Mouse (Mus musculus) MEL (cell line): ENCODE results near the gene Spaca9. TPM values are rescaled to one million over a fixed set of nuclear protein-coding genes. Genes with fewer than 3 reads are reported as not detected.
A peak's percentile ranks its signal among the peaks of the same experiment; 100 is the strongest.

Experiments
- DNase-seq: peaks from one replicate; pipeline ENCODE4 v3.0.0; 2011; ENCODE audit warnings: low read depth, low spot score
- H3K27ac ChIP-seq: 2 replicates; pipeline ENCODE4 v1.5.1; 2012; ENCODE audit warnings: low read depth, mild to moderate bottlenecking, control low read depth, low read length, moderate library complexity; ENCODE audit not compliant: control insufficient read depth
- H3K27me3 ChIP-seq, 2 experiments: fragments of 150-350 bp in 1 of 2; sonication (generic) in 1 of 2; 2 replicates each; pipeline ENCODE4 v1.6.1; 2012; ENCODE audit warnings: low read length in 2 of 2, mild to moderate bottlenecking in 2 of 2, improper control_type of control experiment in 1 of 2, moderate library complexity in 1 of 2; ENCODE audit not compliant: insufficient read depth in 2 of 2, control insufficient read depth in 1 of 2
- H3K36me3 ChIP-seq, 2 experiments: 2 replicates each; pipeline ENCODE4 v1.6.1; 2012 to 2014; ENCODE audit warnings: low read length in 2 of 2, improper control_type of control experiment in 1 of 2, inconsistent platforms in 1 of 2, mild to moderate bottlenecking in 1 of 2; ENCODE audit not compliant: insufficient read depth in 2 of 2, control insufficient read depth in 1 of 2
- H3K4me1 ChIP-seq, 2 experiments: fragments of 150-350 bp in 1 of 2; sonication (generic) in 1 of 2; 2 replicates each; pipeline ENCODE4 v1.6.1; 2012; ENCODE audit warnings: low read length in 2 of 2, improper control_type of control experiment in 1 of 2, mild to moderate bottlenecking in 1 of 2; ENCODE audit not compliant: insufficient read depth in 2 of 2, control insufficient read depth in 1 of 2
- H3K4me3 ChIP-seq, 2 experiments: fragments of 150-350 bp in 1 of 2; sonication (generic) in 1 of 2; 2 replicates each; pipeline ENCODE4 v1.5.1; 2012; ENCODE audit warnings: low read depth in 2 of 2, low read length in 2 of 2, mild to moderate bottlenecking in 2 of 2, moderate library complexity in 2 of 2, control low read depth in 1 of 2, improper control_type of control experiment in 1 of 2; ENCODE audit not compliant: control insufficient read depth in 1 of 2, insufficient read depth in 1 of 2
- H3K79me2 ChIP-seq: 2 replicates; pipeline ENCODE4 v1.6.1; 2012; ENCODE audit warnings: mild to moderate bottlenecking, low read length, moderate library complexity; ENCODE audit not compliant: control insufficient read depth, poor library complexity, insufficient read depth
- H3K9ac ChIP-seq: 2 replicates; pipeline ENCODE4 v1.6.1; 2012; ENCODE audit warnings: low read depth, mild to moderate bottlenecking, control low read depth, low read length, moderate library complexity; ENCODE audit not compliant: control insufficient read depth, poor library complexity, severe bottlenecking
- H3K9me3 ChIP-seq: fragments of 150-350 bp; sonication (generic); replicated peaks from 2 replicates; pipeline ENCODE4 v1.6.1; 2012; ENCODE audit warnings: mild to moderate bottlenecking, low read length, improper control_type of control experiment, moderate library complexity; ENCODE audit not compliant: insufficient read depth
- BHLHE40 ChIP-seq: IDR thresholded peaks from 2 replicates; pipeline ENCODE4 v1.6.1; 2012; ENCODE audit warnings: low read depth, mild to moderate bottlenecking, inconsistent platforms, low read length, improper control_type of control experiment, borderline replicate concordance
- CHD1 ChIP-seq: IDR thresholded peaks from 2 replicates; pipeline ENCODE4 v1.6.1; 2012; ENCODE audit warnings: low read depth, mild to moderate bottlenecking, inconsistent platforms, low read length, improper control_type of control experiment
- CTCF ChIP-seq, 3 experiments: IDR thresholded peaks in 2 of 3; conservative IDR thresholded peaks in 1 of 3; 2 replicates each; pipeline ENCODE4 v1.5.1; 2011 to 2012; ENCODE audit warnings: low read length in 3 of 3, low read depth in 2 of 3, mild to moderate bottlenecking in 2 of 3, improper control_type of control experiment in 1 of 3, inconsistent platforms in 1 of 3, mixed read lengths in 1 of 3, moderate library complexity in 1 of 3; ENCODE audit not compliant: control insufficient read depth in 1 of 3, insufficient read depth in 1 of 3, poor library complexity in 1 of 3, severe bottlenecking in 1 of 3
- ELF1 ChIP-seq: IDR thresholded peaks from 2 replicates; pipeline ENCODE4 v1.6.1; 2014; ENCODE audit warnings: low read depth, mild to moderate bottlenecking, inconsistent platforms, low read length, improper control_type of control experiment, moderate library complexity
- GABPA ChIP-seq: IDR thresholded peaks from 2 replicates; pipeline ENCODE4 v1.6.1; 2012; ENCODE audit warnings: low read depth, mild to moderate bottlenecking, inconsistent platforms, low read length, improper control_type of control experiment, moderate library complexity
- HCFC1 ChIP-seq: IDR thresholded peaks from 2 replicates; pipeline ENCODE4 v1.6.1; 2012; ENCODE audit warnings: low read depth, mild to moderate bottlenecking, inconsistent platforms, low read length, improper control_type of control experiment, moderate library complexity
- KAT2A ChIP-seq: conservative IDR thresholded peaks from 2 replicates; pipeline ENCODE4 v1.6.1; 2012; ENCODE audit warnings: low read depth, low read length, improper control_type of control experiment, inconsistent platforms
- MYB ChIP-seq: IDR thresholded peaks from 2 replicates; pipeline ENCODE4 v1.6.1; 2011; ENCODE audit warnings: mild to moderate bottlenecking, low read depth, low read length, improper control_type of control experiment
- MYC ChIP-seq: IDR thresholded peaks from 2 replicates; pipeline ENCODE4 v1.6.1; 2011; ENCODE audit warnings: low read depth, mild to moderate bottlenecking, low read length, improper control_type of control experiment, moderate library complexity
- NELFE ChIP-seq: IDR thresholded peaks from 2 replicates; pipeline ENCODE4 v1.6.1; 2011; ENCODE audit warnings: low read depth, low read length, improper control_type of control experiment
- NRF1 ChIP-seq: IDR thresholded peaks from 2 replicates; pipeline ENCODE4 v1.6.1; 2014; ENCODE audit warnings: low read depth, mild to moderate bottlenecking, inconsistent platforms, low read length, improper control_type of control experiment, moderate library complexity; ENCODE audit not compliant: poor library complexity, insufficient read depth, severe bottlenecking
- POLR2AphosphoS5 ChIP-seq: IDR thresholded peaks from 2 replicates; pipeline ENCODE4 v1.6.1; 2012; ENCODE audit warnings: low read depth, borderline replicate concordance, mild to moderate bottlenecking, inconsistent platforms, low read length, moderate library complexity, mixed read lengths
- RAD21 ChIP-seq: IDR thresholded peaks from 2 replicates; pipeline ENCODE4 v1.6.1; 2011; ENCODE audit warnings: mild to moderate bottlenecking, low read depth, low read length, improper control_type of control experiment
- RCOR1 ChIP-seq: IDR thresholded peaks from 2 replicates; pipeline ENCODE4 v1.6.1; 2012; ENCODE audit warnings: low read depth, mild to moderate bottlenecking, inconsistent platforms, low read length, improper control_type of control experiment
- SMC3 ChIP-seq: IDR thresholded peaks from 2 replicates; pipeline ENCODE4 v1.6.1; 2011; ENCODE audit warnings: low read depth, low read length, improper control_type of control experiment
- TBP ChIP-seq: IDR thresholded peaks from 2 replicates; pipeline ENCODE4 v1.8.0; 2011; ENCODE audit warnings: low read depth, low read length, improper control_type of control experiment
- ZC3H11A ChIP-seq: IDR thresholded peaks from 2 replicates; pipeline ENCODE4 v1.6.1; 2012; ENCODE audit warnings: low read depth, mild to moderate bottlenecking, inconsistent platforms, low read length, improper control_type of control experiment
- ZNF384 ChIP-seq: IDR thresholded peaks from 2 replicates; pipeline ENCODE4 v1.6.1; 2012; ENCODE audit warnings: low read depth, mild to moderate bottlenecking, inconsistent platforms, low read length, improper control_type of control experiment
- polyA plus RNA-seq, 2 experiments: library from polyadenylated mRNA; stranded (reverse) in 1 of 2; unstranded in 1 of 2; fragments of >175 nt in 1 of 2; fragments of >200 nt in 1 of 2; gene quantifications; 2 replicates each; pipeline versions ENCODE4 v1.2.1 to v1.2.4; 2012; ENCODE audit warnings: low replicate concordance in 2 of 2, low read depth in 1 of 2; ENCODE audit not compliant: insufficient read length in 2 of 2, insufficient read depth in 1 of 2, missing spikeins in 1 of 2
- total RNA-seq: library from RNA; depleted of rRNA; stranded (reverse); fragments of 300-350 nt; gene quantifications from 2 replicates; pipeline ENCODE4 v1.2.3, GENCODE M21; 2012

Gene Spaca9
- total and polyA plus RNA-seq, 3 experiments: 0.92 to 5.4 TPM; not detected in 1

DNA sequence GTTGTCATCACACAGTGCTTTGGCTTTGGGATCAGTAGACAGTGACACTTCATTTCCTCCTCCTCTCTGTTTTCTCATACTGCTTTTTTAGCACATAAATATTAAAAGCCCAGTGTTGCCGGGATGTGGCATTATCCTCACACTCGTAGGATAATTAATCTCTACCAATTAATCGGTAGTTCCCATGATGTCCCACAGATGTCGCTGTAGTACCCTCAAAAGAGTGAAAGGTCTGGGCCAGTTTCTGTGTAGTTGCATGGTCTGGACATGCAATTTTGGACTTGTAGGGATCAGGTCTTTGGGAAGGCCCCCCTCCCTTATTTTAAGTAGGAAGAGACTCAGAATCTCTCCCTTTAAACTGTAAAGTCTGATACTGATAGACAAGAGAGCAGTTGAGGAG lies 18.8 kb downstream of the Spaca9 start:
- no peaks in the 10 kb centered on the region for H3K79me2 ChIP-seq
- DNase-seq: peak; percentile 39
- no peaks in the 10 kb centered on the region for H3K9me3 ChIP-seq
- TF ChIP-seq BHLHE40 (no peak), CTCF (IDR thresholded peaks at IDR 0.05 in 2 of 3, conservative IDR thresholded peaks at IDR 0.05 in 1 of 3; ENCODE audit: control insufficient read depth in 1 of 3, insufficient read depth in 1 of 3, low read depth in 2 of 3, low read length in 3 of 3, poor library complexity in 1 of 3, severe bottlenecking in 1 of 3) (peak; percentile 23 to 70 (median 67); a peak in 5 of 6 replicates), MYB (no peak), ZNF384 (no peak), RAD21 (peak; percentile 65), NELFE (no peak), CHD1 (no peak), ELF1 (no peak), KAT2A (no peak), SMC3 (peak; percentile 61), ZC3H11A (peak; percentile 18; the same call in 1 of the 2 replicates), NRF1 (no peak), TBP (no peak)
- H3K27me3 ChIP-seq: no peaks in the 10 kb centered on the region
- no peak overlapping the region for H3K9ac ChIP-seq
- no peak overlapping the region for H3K27ac ChIP-seq
- no peaks in the 10 kb centered on the region for H3K4me1 ChIP-seq
- no peaks in the 10 kb centered on the region; a peak in 1 of 4 replicates for H3K36me3 ChIP-seq
- H3K4me3 ChIP-seq: no peak overlapping the region

DNA sequence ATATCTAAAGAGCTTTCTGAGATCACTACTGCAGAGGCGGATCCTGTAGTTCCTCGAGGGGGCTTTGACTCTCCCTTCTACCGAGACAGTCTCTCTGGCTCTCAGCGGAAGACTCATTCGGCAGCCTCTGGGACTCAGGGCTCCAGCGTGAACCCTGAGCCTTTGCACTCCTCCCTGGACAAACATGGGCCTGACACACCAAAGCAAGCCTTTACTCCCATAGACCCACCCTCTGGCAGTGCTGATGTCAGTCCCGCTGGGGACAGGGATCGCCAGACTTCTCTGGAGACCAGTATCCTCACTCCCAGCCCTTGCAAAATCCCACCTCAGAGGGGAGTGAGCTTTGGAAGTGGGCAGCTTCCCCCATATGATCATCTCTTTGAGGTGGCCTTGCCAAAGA lies 23.5 kb downstream of the Spaca9 start:
- Histone ChIP-seq H3K36me3 (peaks cover 0 to 7% of the 10 kb centered on the region in 2 experiments; a peak in 2 of 4 replicates), H3K4me1 (no peaks in the 10 kb centered on the region), H3K4me3 (no peak overlapping the region), H3K27me3 (no peaks in the 10 kb centered on the region), H3K79me2 (no peaks in the 10 kb centered on the region), H3K27ac (no peak overlapping the region), H3K9me3 (no peaks in the 10 kb centered on the region), H3K9ac (no peak overlapping the region)
- TF ChIP-seq CTCF (IDR thresholded peaks at IDR 0.05 in 2 of 3, conservative IDR thresholded peaks at IDR 0.05 in 1 of 3; ENCODE audit: control insufficient read depth in 1 of 3, insufficient read depth in 1 of 3, low read depth in 2 of 3, low read length in 3 of 3, poor library complexity in 1 of 3, severe bottlenecking in 1 of 3): no peak
- DNase-seq: no peak

DNA sequence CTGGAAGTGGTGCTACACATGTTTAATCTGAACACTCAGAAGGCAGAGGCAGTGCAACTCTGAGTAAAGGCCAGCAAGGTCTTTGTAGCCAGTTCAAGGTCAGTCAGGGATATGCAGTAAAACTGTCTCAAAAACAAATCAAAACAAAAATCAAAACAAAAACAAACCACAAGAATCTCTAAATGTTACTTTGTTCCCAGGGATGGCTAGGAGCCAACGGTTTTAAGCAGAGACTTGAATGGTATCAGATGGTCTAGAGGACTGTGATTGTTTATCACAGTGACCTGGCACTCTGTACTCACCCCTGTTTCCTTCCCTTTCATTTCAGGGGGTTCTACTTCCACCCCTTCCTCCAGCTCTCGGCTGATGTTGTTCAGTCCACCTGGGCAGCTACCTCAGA lies 28.1 kb downstream of the Spaca9 start:
- no peaks in the 10 kb centered on the region for H3K4me1 ChIP-seq

More for the DNA sequence above, 28.1 kb downstream of the Spaca9 start:
- H3K79me2 ChIP-seq: no peaks in the 10 kb centered on the region
- H3K4me3 ChIP-seq: no peak overlapping the region
- no peak overlapping the region for H3K9ac ChIP-seq
- no peak for TF ChIP-seq GABPA
- no peak for TF ChIP-seq ELF1
- TF ChIP-seq RCOR1: peak; percentile 51; the same call in 1 of the 2 replicates
- no peak for TF ChIP-seq HCFC1
- TF ChIP-seq MYC: no peak
- no peak for TF ChIP-seq ZC3H11A
- TF ChIP-seq POLR2AphosphoS5: no peak
- no peak for TF ChIP-seq NRF1
- DNase-seq: no peak
- H3K9me3 ChIP-seq: no peaks in the 10 kb centered on the region
- H3K36me3 ChIP-seq: peaks cover 0 to 10% of the 10 kb centered on the region in 2 experiments; a peak in 2 of 4 replicates
- no peak overlapping the region for H3K27ac ChIP-seq
- H3K27me3 ChIP-seq: no peaks in the 10 kb centered on the region
